Mouse (Mus musculus) lung, postnatal 14 days (tissue): Measurements from ENCODE around the gene Aspa.
"Not testable (repeated sequence)": the region's sequence is repeated elsewhere in the genome, so short reads cannot be mapped to it uniquely, and the experiment has no call there.

Experiments
- DNase-seq: peaks from one replicate; pipeline ENCODE4 v3.0.0; 2021

Aspa gene

DNA sequence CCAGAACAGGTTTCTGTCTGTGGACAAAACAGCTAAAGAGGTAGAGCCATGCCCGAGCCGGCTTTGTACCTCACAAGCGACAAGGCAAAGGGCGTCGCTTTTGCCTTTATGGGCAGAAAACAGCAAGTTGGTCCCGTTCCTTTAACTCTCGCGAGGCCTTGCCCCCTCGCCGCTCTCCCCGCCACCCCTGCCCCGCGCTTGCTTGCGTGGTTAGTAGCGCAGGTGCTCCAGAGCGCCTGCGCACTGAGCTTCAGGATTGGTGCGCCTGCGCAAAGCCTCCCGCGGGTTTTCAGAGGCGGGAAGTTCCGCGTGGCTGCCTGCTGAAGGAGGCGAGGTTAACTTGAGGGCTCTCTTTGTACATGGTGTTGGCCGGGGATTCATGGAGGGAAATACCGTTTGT lies at the start of gene Aspa, which contains the start of the genes Gm49340 and Spata22:
Gene Aspa, minus strand, starts transcription at position 155 of the 400 bp plus-strand sequence.
Gene Gm49340, plus strand, starts transcription at position 300 of the 400 bp plus-strand sequence.
Gene Spata22, plus strand, starts transcription at position 300 of the 400 bp plus-strand sequence.
- DNase-seq: no peak

DNA sequence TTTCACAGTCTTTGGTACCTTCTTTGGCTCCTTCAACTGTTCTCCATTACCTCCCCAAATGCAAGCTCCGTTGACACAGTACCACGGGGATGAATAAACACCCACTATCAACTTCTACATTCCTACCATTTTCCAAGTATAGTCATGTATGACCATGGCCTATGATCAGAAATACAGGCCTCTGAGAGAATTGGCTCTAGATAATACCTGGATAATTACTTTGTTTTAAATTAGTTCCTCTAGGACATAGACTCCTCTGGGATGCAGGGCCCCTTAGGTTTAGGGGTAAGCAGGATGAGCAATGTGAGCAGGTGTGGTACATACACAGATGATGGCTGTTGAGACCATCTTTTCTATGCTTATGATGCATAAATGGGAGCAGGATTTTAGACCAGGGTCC lies 41.5 kb upstream of the Aspa start, which contains the start of gene Olfr376:
Gene Olfr376, plus strand, starts transcription at position 301 of the 400 bp plus-strand sequence.
- DNase-seq: no peak

GRCm38 (mm10) chr11:73350483-73350882 lies 21.1 kb upstream of the Aspa start, which contains the start of gene Olfr20:
TSS of gene Olfr20 (plus strand) at chr11:73350783.
- no peak for DNase-seq

DNA sequence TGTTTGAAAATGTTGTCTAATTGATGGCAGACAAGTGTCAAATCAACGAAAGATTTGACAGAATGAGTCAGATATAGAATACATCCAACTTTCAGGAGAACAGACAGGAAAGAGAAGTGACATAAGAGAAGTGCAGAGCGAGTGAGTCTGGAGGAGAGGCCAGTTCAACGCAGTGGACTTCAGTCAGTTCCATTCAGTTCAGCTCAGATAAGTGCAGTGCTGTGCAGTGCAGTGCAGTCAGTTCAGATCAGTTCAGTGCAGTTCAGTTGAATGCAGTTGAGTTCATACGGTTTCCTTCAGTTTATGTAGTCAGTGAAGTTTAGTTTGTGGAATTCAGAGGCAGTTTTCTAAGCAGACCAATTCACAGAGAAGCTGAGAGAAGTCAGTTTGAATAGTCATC lies 7.5 kb upstream of the Aspa start:
- no peak for DNase-seq

DNA sequence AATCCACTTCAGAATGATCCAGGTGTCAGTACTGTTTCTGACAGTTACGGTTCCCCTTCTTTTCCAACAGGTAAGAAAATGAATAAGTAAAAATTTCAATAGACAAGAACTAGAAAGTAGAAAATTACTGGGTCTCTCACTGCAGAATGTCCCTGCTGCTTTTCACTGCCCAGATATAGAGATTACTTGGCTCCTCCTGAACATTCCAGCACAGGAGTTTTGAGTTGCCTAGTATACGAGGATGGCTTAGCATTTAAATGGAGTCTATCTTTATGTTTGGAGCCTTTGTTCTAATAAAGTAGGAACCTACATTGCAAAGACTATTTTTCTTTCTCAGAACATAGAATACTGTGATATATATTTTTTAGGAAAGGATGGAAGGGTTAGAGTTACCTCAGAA lies 4.0 kb upstream of the Aspa start:
- DNase-seq: no peak

GRCm38 (mm10) chr11:73327361-73327760 lies 2.0 kb downstream of the Aspa start:
- DNase-seq: no peak

- DNase-seq: no peak
Observed at GRCm38 (mm10) chr11:73326485-73326886, 2.9 kb downstream of the Aspa start.

- no peak for DNase-seq
Observed at GRCm38 (mm10) chr11:73323906-73324830, 5.2 kb downstream of the Aspa start.

DNA sequence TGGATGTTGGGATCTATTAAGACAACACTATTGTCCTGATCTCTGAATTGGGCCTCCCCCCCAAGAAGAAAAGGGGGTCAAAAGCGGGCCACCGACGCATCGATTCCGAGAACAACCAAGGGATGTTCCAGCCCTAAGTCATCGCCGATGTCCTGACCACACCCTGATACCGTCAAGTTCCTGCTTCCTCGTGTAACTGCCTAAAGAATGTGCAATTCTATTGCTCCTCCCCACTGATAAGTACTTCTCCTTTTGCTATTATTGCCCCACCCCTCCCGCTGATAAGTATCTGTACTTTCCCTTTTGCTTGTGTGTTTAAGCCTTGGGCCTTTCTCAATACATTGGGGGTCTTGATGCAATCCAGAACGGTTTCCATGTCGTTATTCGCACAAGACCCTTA lies 8.3 kb downstream of the Aspa start:
- not testable (repeated sequence) for DNase-seq

GRCm38 (mm10) chr11:73318581-73318980 lies 10.8 kb downstream of the Aspa start:
- DNase-seq: not testable (repeated sequence)

- no peak for DNase-seq
Observed at GRCm38 (mm10) chr11:73315961-73316360, 13.4 kb downstream of the Aspa start.

- DNase-seq: no peak
Observed at GRCm38 (mm10) chr11:73303123-73303522, 26.3 kb downstream of the Aspa start.

GRCm38 (mm10) chr11:73289621-73290020 lies 39.8 kb downstream of the Aspa start:
- no peak for DNase-seq

DNA sequence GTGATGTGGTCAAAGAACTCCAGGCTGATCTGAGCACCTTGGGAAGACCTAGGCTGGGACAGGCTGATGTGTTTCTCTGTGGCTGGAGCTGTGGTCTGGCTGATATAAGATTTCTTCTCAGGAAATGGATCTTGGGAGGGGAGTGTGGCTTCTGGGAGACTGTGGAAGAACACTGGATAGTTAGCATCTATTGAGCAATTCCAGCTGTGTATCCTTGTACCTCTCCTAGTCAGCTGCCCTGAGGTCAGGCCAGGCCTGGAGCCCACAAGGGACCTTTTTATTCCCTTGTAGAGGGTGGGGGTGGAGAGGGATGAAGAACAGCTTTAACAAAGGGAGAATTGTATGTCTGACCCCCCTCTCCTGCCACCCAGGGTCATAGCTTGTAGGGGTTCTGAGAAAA lies 45.0 kb downstream of the Aspa start:
- no peak for DNase-seq

- no peak for DNase-seq
Observed at GRCm38 (mm10) chr11:73283926-73284325, 45.5 kb downstream of the Aspa start.

DNA sequence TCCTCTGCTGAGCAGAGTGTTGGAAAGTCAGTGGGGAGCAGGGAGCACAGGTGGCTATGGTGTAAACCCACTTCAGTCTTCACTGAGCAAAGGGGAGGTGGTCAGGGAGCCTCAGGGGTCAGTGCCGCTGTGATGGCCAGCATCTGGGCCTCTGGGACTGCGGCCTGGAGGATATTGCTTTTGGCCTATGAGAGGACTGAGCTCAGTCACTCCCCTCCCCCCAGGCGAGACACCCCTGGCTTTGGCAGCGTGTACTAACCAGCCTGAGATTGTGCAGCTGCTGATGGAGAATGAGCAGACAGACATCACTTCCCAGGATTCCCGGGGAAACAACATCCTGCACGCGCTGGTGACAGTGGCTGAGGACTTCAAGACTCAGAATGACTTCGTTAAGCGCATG lies 46.0 kb downstream of the Aspa start:
- DNase-seq: peak; percentile 12

DNA sequence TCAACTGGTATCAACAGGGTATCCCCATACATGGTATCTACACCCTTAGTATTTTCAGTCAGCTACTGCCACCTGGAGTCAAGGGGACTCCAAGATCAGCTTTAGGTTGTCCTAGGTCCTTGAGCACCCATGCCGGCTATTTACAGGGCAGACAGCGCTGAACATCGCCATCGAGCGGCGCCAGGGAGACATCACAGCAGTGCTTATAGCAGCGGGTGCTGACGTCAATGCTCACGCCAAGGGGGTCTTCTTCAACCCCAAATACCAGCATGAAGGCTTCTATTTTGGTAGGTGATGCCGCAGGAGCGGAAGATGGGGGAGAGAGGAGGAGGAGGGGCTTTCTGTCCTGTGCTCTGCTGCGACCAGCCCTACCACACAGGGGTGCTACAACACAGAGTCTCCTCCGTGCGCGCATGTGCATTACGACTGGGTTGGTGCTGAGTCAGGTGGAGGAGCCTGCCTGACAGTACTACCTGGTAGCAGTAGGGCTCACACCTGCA lies 47.8 kb downstream of the Aspa start:
- peak; percentile 41 for DNase-seq

DNA sequence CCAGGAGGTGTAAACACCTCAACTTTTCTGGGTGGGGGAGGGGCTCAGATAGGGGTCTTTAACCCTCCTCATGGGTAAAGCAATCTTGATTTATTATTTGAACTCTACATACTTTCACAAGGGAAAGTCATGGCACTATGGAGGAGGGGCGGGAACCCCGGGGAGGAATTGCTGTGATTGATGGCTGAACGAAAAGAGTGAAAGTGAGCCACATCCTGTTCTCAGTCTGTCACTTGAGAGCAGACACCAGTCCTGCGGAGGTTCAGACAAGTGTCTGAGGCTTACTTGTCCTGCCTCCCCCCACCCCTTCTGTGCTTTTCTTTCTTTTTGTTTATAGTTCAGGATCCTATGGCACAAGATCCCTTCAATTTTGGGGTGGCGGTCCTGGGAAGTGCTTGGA lies 48.7 kb downstream of the Aspa start:
- no peak for DNase-seq

GRCm38 (mm10) chr11:73274821-73275220 lies 54.6 kb downstream of the Aspa start:
- DNase-seq: no peak

- no peak for DNase-seq
Observed at GRCm38 (mm10) chr11:73267267-73267666, 62.1 kb downstream of the Aspa start, which contains the start of gene Trpv3. TSS of gene Trpv3 (plus strand) at chr11:73267388.

- no peak for DNase-seq
Observed at GRCm38 (mm10) chr11:73261385-73261784, 68.0 kb downstream of the Aspa start.

GRCm38 (mm10) chr11:73260457-73260856 lies 68.9 kb downstream of the Aspa start:
- DNase-seq: no peak

DNA sequence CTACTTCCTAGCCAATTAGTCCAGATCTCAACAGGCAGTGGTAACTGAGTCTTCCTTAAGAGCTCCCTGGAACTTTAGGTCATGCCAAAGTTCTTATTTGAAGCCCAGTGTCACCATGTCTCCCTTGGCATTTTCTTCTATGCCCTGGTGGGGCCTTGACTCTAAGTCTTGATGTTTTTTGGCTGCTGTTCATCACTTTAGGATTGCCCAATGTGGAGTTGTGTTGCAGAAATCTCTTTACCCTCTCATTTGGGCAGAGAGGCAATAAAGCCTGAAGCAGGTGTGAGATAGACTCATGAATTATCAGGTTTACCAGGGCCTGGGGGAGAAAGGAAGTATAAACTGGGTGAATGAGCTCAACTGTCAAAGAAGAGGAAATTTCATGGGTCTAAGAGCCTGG lies 70.7 kb downstream of the Aspa start:
- DNase-seq: no peak

- DNase-seq: no peak
Observed at GRCm38 (mm10) chr11:73257362-73257945, 71.9 kb downstream of the Aspa start.
